Mouse (Mus musculus): Measurements from ENCODE around the gene Shank2. TPM values are rescaled to one million over a fixed set of nuclear protein-coding genes. Genes with fewer than 3 reads are reported as not detected.

The Shank2 gene
- polyA plus RNA-seq, 1 experiment from 2014 or later = 7.4 TPM

DNA sequence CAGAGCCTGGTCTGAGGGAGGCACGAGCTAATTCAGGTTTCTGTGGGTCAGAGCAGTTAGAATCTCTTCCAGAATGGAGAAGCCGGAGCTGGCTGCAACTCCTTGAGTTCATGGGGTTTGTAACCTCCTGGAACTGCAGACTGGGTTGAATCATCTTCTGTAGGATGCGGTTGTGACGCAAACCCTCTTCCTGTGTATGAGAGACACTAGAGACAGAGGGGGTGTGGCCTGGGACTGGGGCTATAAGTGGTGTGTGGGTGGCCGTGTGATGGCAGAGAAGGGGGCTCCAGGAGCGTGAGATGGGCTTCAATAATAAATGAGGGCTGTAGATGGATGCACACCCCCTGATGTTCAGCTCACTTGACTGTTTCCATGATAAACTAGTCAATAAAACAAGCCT, 286.3 kb downstream of the Shank2 start:
- H3K27me3 ChIP-seq = no peaks in the 10 kb centered on the region
- CTCF ChIA-PET = no interaction called here
- no peak for TF ChIP-seq CTCF (IDR thresholded peaks at IDR 0.05)
- DNase-seq (ENCODE audit: low read depth, low spot score) = no peak
- no peak for ATAC-seq
- in situ Hi-C loops (cut with MboI; ENCODE audit: low pct_unique_long_range_greater_than_20kb) = no loop called here
- POLR2A ChIA-PET = no interaction called here

GRCm38 (mm10) chr7:144291478-144291877, 289.8 kb downstream of the Shank2 start:
- no peaks in the 10 kb centered on the region for H3K27me3 ChIP-seq
- ChIA-PET CTCF (no interaction called here), POLR2A (no interaction called here)
- peak; percentile 87 for ATAC-seq
- in situ Hi-C loops (cut with MboI; ENCODE audit: low pct_unique_long_range_greater_than_20kb) = no loop called here
- peak; percentile 69 for DNase-seq (ENCODE audit: low read depth, low spot score)
- TF ChIP-seq CTCF (IDR thresholded peaks at IDR 0.05) = no peak

DNA sequence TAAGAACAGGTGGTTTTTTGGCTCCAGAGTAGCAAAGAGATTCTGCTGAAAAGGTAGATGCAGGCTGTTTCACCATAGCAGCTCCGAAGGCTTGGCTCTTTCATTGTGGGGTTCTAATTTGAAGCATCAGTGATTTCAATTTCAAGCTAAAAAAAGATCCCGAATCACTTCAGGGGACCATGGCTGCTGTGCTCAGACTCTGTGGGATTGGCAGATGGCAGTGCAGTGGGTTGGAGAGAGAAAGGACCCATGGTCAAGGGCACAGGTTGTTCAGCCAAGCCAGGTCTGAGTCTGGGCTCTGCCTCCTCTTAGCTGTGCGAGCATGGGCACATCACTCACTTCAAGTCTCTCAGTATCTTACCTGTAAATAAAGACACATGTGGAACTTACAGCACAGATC, 291.9 kb downstream of the Shank2 start:
- in situ Hi-C loops (cut with MboI; ENCODE audit: low pct_unique_long_range_greater_than_20kb) = no loop called here
- ATAC-seq (no peak), DNase-seq (ENCODE audit: low read depth, low spot score) (no peak)
- TF ChIP-seq CTCF (IDR thresholded peaks at IDR 0.05) = no peak
- H3K27me3 ChIP-seq = no peaks in the 10 kb centered on the region
- CTCF ChIA-PET = no interaction called here
- POLR2A ChIA-PET = no interaction called here

GRCm38 (mm10) chr7:144294239-144295200, 292.8 kb downstream of the Shank2 start:
- no peak for ATAC-seq
- in situ Hi-C loops (cut with MboI; ENCODE audit: low pct_unique_long_range_greater_than_20kb) = no loop called here
- H3K27me3 ChIP-seq = no peaks in the 10 kb centered on the region
- DNase-seq (ENCODE audit: low read depth, low spot score) = no peak
- TF ChIP-seq CTCF (IDR thresholded peaks at IDR 0.05) = no peak
- ChIA-PET POLR2A (no interaction called here), CTCF (no interaction called here)

- H3K27me3 ChIP-seq = no peaks in the 10 kb centered on the region
- no peak for DNase-seq (ENCODE audit: low read depth, low spot score)
- no peak for ATAC-seq
- ChIA-PET CTCF (no interaction called here), POLR2A (no interaction called here)
- TF ChIP-seq CTCF (IDR thresholded peaks at IDR 0.05) = no peak
- in situ Hi-C loops (cut with MboI; ENCODE audit: low pct_unique_long_range_greater_than_20kb) = no loop called here
Measured at GRCm38 (mm10) chr7:144299351-144299750, 297.6 kb downstream of the Shank2 start.

GRCm38 (mm10) chr7:144301646-144302045, 299.9 kb downstream of the Shank2 start:
- no peak for DNase-seq (ENCODE audit: low read depth, low spot score)
- H3K27me3 ChIP-seq = no peaks in the 10 kb centered on the region
- ATAC-seq = no peak
- TF ChIP-seq CTCF (IDR thresholded peaks at IDR 0.05) = no peak
- in situ Hi-C loops (cut with MboI; ENCODE audit: low pct_unique_long_range_greater_than_20kb) = no loop called here
- ChIA-PET CTCF (no interaction called here), POLR2A (no interaction called here)

- no peak for DNase-seq (ENCODE audit: low read depth, low spot score)
- no peak for TF ChIP-seq CTCF (IDR thresholded peaks at IDR 0.05)
- POLR2A ChIA-PET = no interaction called here
- ATAC-seq = no peak
- in situ Hi-C loops (cut with MboI; ENCODE audit: low pct_unique_long_range_greater_than_20kb) = no loop called here
- CTCF ChIA-PET = no interaction called here
- no peaks in the 10 kb centered on the region for H3K27me3 ChIP-seq
Measured at GRCm38 (mm10) chr7:144302498-144302897, 300.8 kb downstream of the Shank2 start.

DNA sequence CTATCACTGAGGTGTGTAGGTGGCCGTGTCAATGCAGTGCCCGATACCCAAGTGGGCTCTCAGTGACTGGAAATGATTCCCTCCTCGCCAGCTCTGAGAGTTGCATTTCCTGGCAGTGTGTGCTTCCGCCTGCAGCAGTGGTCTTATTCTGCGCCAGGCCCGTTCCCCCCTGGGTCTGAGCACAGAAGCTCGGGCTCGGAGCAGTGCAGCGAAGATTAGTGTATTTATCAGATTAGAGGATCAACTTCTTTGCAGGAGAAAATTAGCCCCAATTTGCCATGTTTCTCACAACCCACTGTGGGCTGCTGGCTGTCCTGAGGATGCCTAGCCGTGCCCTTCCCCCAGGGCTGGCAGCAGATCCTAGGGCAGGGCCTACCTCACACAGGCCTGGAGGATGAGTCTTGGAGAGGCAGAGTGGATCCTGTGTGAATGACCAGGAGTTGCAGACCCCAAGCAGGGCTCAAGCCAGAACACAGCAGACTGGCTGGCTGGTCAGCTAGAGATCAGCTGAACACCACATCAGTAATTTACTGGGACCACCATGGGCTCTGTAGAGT, 306.2 kb downstream of the Shank2 start:
- ChIA-PET POLR2A (no interaction called here), CTCF (no interaction called here)
- in situ Hi-C loops (cut with MboI; ENCODE audit: low pct_unique_long_range_greater_than_20kb) = no loop called here
- ATAC-seq = no peak
- no peak for DNase-seq (ENCODE audit: low read depth, low spot score)
- no peaks in the 10 kb centered on the region for H3K27me3 ChIP-seq
- no peak for TF ChIP-seq CTCF (IDR thresholded peaks at IDR 0.05)

DNA sequence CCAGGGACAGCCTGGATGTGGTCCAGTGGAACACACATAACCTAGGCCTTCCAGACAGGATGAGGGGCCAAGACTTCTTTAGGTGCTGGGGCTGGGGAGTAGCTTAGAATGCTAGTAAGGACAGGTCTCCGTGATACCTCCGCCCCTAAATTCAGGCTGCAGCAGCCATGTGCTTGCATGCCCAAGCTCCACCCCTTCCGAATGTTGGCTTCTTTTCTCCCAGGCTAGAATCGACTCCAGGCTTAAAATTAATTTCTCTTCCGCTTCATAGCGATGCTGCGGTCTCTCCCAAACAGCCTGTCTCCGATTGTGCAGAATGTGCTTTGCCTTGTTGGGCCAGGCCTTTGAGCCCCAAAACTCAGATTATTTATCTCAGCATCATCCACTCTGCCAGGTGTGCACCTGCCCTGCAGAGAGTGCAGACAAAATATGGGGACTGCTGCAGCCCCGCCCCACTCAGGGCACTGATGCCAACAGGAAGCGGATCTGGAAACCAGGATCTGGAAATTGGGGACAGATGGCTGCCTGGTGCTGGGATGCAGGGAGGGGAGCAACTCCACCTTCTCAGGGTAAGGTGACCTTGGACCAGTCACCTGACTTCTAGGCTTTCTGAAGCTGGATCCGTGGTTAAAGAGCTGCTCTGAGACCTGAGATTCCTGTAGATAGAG, 312.8 kb downstream of the Shank2 start:
- CTCF ChIA-PET = no interaction called here
- in situ Hi-C loops (cut with MboI; ENCODE audit: low pct_unique_long_range_greater_than_20kb) = no loop called here
- no peak for TF ChIP-seq CTCF (IDR thresholded peaks at IDR 0.05)
- no peak for DNase-seq (ENCODE audit: low read depth, low spot score)
- POLR2A ChIA-PET = no interaction called here
- ATAC-seq = no peak
- H3K27me3 ChIP-seq = no peaks in the 10 kb centered on the region

DNA sequence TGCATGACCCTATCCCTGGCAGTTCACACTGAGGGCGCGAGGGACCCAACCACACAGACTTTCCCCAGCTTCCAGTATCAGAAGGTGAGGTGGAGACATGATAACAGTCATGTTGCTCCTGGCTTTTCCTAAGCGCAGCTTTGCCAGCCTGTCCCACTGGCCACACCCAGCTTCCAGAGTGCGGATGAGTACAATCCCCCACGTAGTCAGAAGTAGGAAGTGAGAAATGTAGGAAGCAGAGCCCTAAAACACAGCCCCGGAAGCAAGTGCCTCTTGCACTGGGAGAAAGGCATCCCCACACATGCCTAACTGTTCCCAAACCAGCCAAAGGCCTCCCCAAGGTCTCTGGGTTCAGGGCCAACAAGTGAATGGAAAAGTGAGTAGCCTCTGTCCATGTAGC, 314.5 kb downstream of the Shank2 start:
- ATAC-seq (no peak), DNase-seq (ENCODE audit: low read depth, low spot score) (no peak)
- ChIA-PET POLR2A (no interaction called here), CTCF (no interaction called here)
- no peak for TF ChIP-seq CTCF (IDR thresholded peaks at IDR 0.05)
- in situ Hi-C loops (cut with MboI; ENCODE audit: low pct_unique_long_range_greater_than_20kb) = no loop called here
- H3K27me3 ChIP-seq = no peaks in the 10 kb centered on the region

GRCm38 (mm10) chr7:144316797-144317196, 315.1 kb downstream of the Shank2 start:
- no peak for DNase-seq (ENCODE audit: low read depth, low spot score)
- in situ Hi-C loops (cut with MboI; ENCODE audit: low pct_unique_long_range_greater_than_20kb) = no loop called here
- CTCF ChIA-PET = no interaction called here
- no peak for ATAC-seq
- H3K27me3 ChIP-seq = no peaks in the 10 kb centered on the region
- TF ChIP-seq CTCF (IDR thresholded peaks at IDR 0.05) = no peak
- POLR2A ChIA-PET = no interaction called here

Measured in Patski (cell line).